Mouse (Mus musculus) lung, postnatal 0 days (tissue): ENCODE data around the gene Capns2.

Experiments used
- CTCF ChIP-seq: IDR thresholded peaks from 2 replicates; pipeline ENCODE4 v1.5.1; 2016; ENCODE audit warnings: antibody characterized with exemption, mild to moderate bottlenecking
- EP300 ChIP-seq: IDR thresholded peaks from 2 replicates; pipeline ENCODE4 v1.6.1; 2016; ENCODE audit warnings: antibody characterized with exemption, mild to moderate bottlenecking, control low read depth

DNA sequence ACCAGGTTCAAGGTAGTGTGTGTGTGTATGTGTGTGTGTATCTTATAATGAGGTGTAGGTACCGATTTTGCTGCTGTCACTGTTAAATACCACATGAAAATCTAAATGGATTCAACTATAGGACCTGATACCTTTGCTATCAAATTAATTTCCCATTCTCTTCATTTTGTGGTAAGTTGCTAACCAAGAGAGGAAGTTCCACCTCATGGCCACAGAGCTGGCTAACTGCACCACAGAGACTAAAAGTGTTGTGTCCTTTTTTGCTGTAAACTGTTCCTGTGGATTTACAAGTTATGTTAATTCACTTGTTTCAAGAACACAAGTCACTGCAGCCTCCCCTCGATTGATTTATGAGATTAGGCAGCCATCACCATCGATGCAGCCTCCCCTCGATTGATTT is 3.4 kb upstream of the Capns2 start:
- TF ChIP-seq CTCF (no peak), EP300 (no peak)
